Mouse (Mus musculus) cortical plate, adult 2 months (tissue): ENCODE results near the gene Coq4. TPM values are rescaled to one million over a fixed set of nuclear protein-coding genes. Genes with fewer than 3 reads are reported as not detected.

Experiments used
- H3K27ac ChIP-seq: fragments of 200-500 bp; 2 replicates; pipeline ENCODE4 v1.5.1; 2012; ENCODE audit warnings: low read length, control low read depth, inconsistent platforms; ENCODE audit not compliant: insufficient read depth
- H3K4me1 ChIP-seq: fragments of 200-500 bp; 2 replicates; pipeline ENCODE4 v1.6.1; 2011; ENCODE audit warnings: low read length; ENCODE audit not compliant: control insufficient read depth, insufficient read depth
- H3K4me3 ChIP-seq: fragments of 200-500 bp; 2 replicates; pipeline ENCODE4 v1.5.1; 2011; ENCODE audit warnings: mild to moderate bottlenecking, low read length, control low read depth; ENCODE audit not compliant: insufficient read depth
- CTCF ChIP-seq: fragments of 200-500 bp; IDR thresholded peaks from 2 replicates; pipeline ENCODE4 v1.5.1; 2011; ENCODE audit warnings: mild to moderate bottlenecking, control low read depth, low read length; ENCODE audit not compliant: insufficient read depth; ENCODE audit errors: extremely low read depth
- POLR2A ChIP-seq: fragments of 200-500 bp; IDR thresholded peaks from 2 replicates; pipeline ENCODE4 v1.6.1; 2011; ENCODE audit warnings: mild to moderate bottlenecking, low read length, control low read depth; ENCODE audit not compliant: insufficient read depth; ENCODE audit errors: extremely low read depth
- polyA plus RNA-seq: library from polyadenylated mRNA; depleted of rRNA; stranded (reverse); fragments of >200 nt; gene quantifications from 2 replicates; pipeline ENCODE4 v1.2.3, GENCODE M21; 2012; rRNA removed

Coq4 gene
- 39.0 and 42.6 TPM in 2 replicates for polyA plus RNA-seq

DNA sequence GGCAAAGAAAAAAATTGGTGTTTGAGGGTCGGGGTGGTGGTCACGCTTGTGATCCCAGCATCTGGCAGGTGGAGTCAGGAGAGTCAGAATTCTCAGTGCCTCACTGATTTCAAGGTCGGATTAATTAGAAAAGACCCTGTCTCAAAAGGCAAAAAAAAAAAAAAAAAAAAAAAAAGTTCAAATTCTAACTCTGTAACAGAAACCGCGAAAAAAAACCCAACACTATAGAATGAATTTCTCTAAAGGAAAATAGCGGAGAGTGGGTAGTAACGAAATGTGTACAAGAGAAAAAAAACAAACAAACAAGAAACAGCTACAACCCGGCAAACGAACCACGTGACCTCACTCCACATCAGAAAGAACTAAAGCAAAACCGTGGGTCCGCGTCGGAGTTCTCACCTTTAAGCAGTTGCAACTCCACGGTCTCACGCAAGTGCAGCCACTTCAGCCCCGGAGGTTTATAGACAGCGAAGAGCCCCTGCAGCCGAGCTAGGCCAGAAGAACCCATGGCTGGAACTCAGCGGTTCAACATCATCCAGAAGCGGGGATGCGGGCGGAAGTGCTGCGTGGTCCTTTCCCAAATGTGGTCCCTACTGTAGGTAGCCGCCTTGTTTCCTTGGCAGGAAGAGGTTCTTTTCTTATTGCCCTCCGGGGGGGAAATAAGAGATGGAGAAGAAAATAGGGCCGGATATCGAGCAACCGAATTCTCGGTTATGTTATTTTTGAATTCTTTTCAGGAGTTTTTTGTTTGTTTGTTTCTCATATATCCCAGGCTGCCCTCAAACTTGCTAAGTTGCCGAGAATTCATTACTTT lies at the start of gene Coq4:
TSS of gene Coq4 (plus strand) at position 390 of the 814 bp plus-strand sequence.
- H3K4me3 ChIP-seq = peak within 1 kb of the TSS; percentile 66
- H3K27ac ChIP-seq = peak within 1 kb of the TSS; percentile 53
- TF ChIP-seq POLR2A (peak; percentile 74), CTCF (no peak)
- H3K4me1 ChIP-seq = no peaks in the 10 kb centered on the region; the same call in 1 of the 2 replicates

- Histone ChIP-seq H3K27ac (no peak overlapping the region), H3K4me3 (no peak overlapping the region), H3K4me1 (no peaks in the 10 kb centered on the region)
- no peak for TF ChIP-seq POLR2A
- no peak for TF ChIP-seq CTCF
Measured at GRCm38 (mm10) chr2:29738799-29739198, 48.5 kb upstream of the Coq4 start.

DNA sequence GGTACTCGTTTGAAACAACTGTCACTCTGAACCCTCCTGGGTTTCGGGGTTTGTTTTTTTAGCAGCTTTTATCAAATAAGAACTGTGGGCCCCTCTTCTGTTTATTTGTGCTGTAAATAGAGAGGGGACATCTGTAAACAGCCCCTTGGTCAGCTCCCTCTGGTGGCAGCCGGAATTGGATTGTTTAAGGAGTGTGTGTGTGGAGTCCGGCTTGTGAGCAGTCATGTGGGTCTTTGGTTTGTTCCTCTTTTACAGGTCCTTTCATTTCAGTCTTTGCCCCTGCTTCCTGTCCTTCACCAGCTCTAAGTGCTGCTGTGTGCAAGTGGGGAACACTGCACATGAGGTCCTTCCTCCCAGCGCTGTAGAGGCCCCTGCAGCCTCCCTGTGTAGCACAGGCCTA lies 47.9 kb upstream of the Coq4 start:
- no peaks in the 10 kb centered on the region for H3K4me1 ChIP-seq
- H3K27ac ChIP-seq = no peak overlapping the region
- no peak for TF ChIP-seq POLR2A
- no peak for TF ChIP-seq CTCF
- no peak overlapping the region for H3K4me3 ChIP-seq

DNA sequence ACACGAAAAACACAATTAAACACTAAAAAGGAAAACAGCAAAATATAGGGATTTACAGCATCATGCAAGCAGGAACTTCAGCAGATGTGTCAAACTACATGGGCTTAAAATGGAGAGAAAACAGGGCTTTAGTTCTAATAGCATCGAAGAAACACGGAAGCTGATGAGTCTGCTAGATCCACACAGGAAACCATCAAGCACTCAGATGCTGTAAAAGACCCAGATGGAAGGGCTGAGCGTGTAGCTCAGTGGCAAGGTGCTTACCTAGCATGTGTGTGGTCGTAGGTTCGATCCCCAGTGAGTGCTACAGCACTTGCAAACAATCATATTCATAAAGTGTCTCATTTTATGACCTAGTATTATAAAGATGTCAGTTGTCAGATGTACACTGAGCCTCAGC lies 46.1 kb upstream of the Coq4 start:
- TF ChIP-seq CTCF (no peak), POLR2A (no peak)
- Histone ChIP-seq H3K4me1 (no peaks in the 10 kb centered on the region), H3K27ac (no peak overlapping the region), H3K4me3 (no peak overlapping the region)

DNA sequence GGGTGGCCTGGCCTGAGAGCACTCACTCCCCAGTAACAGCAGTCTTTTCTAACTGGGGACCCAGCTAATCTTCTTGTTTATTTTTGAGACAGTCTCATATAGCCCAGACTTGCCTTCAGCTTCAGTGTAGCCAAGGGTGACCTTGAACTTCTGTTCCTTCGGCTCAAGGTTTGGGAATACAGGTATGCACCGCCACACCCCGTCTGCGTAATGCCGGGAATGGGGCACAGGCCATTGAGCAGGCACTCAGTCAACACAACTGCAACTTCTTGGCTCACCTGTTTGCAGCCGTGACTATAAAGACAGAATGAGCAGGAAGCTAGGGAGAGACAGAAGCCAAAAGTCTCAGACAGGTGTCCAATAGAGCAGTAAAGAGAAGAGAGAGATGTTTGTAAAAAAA lies 43.0 kb upstream of the Coq4 start:
- Histone ChIP-seq H3K27ac (no peak overlapping the region), H3K4me1 (no peaks in the 10 kb centered on the region), H3K4me3 (no peak overlapping the region)
- TF ChIP-seq POLR2A (no peak), CTCF (no peak)

DNA sequence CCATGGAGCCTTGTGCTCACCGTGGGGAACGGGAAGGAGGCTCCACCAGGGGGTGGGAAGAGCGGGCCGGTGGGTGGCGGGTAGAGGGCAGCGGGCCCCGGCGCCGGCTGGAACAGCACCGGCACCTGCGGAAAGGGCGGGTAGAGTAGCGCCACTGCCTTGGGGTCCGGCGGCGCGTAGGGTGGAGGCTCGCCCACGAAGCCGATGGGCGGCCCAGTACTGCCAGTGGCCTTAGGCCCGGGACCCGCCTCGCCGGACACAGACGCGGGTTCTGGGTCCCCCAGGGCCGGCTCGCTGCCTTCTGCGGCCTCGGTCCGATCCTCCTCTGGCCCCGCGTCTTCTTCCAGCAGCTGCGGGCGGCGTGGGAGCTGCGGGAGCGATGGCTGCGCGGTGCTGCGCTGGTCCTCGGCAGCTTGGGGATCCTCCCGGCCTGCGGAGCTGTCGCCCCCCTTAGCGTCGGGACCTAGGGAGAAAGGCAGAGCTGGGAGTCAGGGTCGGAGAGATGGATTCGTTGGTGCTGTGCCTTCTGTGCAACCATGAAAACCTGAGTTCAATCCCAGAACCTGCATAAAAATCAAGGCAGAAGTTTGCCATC lies 40.0 kb upstream of the Coq4 start:
- Histone ChIP-seq H3K27ac (no peak overlapping the region), H3K4me1 (no peaks in the 10 kb centered on the region), H3K4me3 (peak overlapping the region; percentile 30)
- TF ChIP-seq CTCF (no peak), POLR2A (no peak)

GRCm38 (mm10) chr2:29747852-29748251 lies 39.4 kb upstream of the Coq4 start:
- peak overlapping the region; percentile 30 for H3K4me3 ChIP-seq
- TF ChIP-seq POLR2A = no peak
- 0 out of 2 replicates have a peak, but pooled peaks have one; percentile 7 for TF ChIP-seq CTCF
- H3K27ac ChIP-seq = no peak overlapping the region
- H3K4me1 ChIP-seq = no peaks in the 10 kb centered on the region

- TF ChIP-seq POLR2A = no peak
- no peak for TF ChIP-seq CTCF
- no peak overlapping the region for H3K27ac ChIP-seq
Measured at GRCm38 (mm10) chr2:29748499-29748898, 38.8 kb upstream of the Coq4 start.

DNA sequence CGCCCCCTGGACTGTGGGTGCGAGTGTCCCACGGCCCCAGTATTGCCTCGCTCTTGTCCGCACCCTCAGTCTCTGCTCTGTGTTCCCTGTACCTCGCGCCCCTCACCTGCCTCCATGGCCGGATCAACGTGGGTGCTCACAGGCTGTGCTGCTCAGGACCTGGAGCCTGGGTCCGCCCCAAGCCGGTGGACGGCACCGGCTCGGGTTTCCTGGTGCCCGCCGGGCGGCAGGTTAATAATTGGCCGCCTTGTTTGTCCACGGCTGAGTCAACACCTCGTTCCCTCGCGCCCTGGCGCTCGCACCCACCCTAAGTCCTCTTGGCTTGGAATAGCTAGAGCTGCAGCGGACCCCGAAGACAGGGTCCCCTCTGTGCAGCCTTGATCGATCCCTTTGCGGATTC lies 35.8 kb upstream of the Coq4 start, which contains the start of gene Gm13420:
TSS of gene Gm13420 (minus strand) at position 189 of the 400 bp plus-strand sequence.
- TF ChIP-seq POLR2A (no peak), CTCF (no peak)
- no peaks in the 10 kb centered on the region for H3K4me1 ChIP-seq
- H3K27ac ChIP-seq = no peak within 1 kb of the TSS
- H3K4me3 ChIP-seq = no peak within 1 kb of the TSS

More at GRCm38 (mm10) chr2:29748499-29748898, 38.8 kb upstream of the Coq4 start:
- Histone ChIP-seq H3K4me3 (no peak overlapping the region), H3K4me1 (no peaks in the 10 kb centered on the region)
